Mouse (Mus musculus) layer of hippocampus, adult 2 months (tissue): ENCODE data around the gene Shroom2. TPM values are rescaled to one million over a fixed set of nuclear protein-coding genes. Genes with fewer than 3 reads are reported as not detected.

Source experiments
- DNase-seq, 2 experiments: peaks; one replicate each; pipeline ENCODE4 v3.0.0; 2022; ENCODE audit warnings: low spot score in 2 of 2
- H3K27ac ChIP-seq: fragments of 200-600 bp; 2 replicates; pipeline ENCODE4 v1.8.1; 2022
- H3K4me3 ChIP-seq: fragments of 200-600 bp; 2 replicates; pipeline ENCODE4 v1.8.1; 2022; ENCODE audit warnings: mild to moderate bottlenecking
- CTCF ChIP-seq: fragments of 200-600 bp; conservative IDR thresholded peaks from 2 replicates; pipeline ENCODE4 v1.8.1; 2022; ENCODE audit warnings: antibody characterized with exemption, mild to moderate bottlenecking, moderate library complexity
- long read RNA-seq, 2 experiments: library from polyadenylated mRNA; stranded (forward); transcript quantifications; one replicate each; pipeline ENCODE4 v2.0.0; 2021; ENCODE audit warnings: borderline mapping rate in 2 of 2
- total RNA-seq, 2 experiments: library from RNA; stranded (reverse); gene quantifications; 2 replicates each; pipeline ENCODE4 v1.2.3; 2021

The Shroom2 gene
- 10 to 100 TPM; 87.6 to 92.2 TPM for total RNA-seq
- long read RNA-seq, experiment 1, partial matches to known transcripts, result 5 of 57 reads
- long read RNA-seq, experiment 1, other reads (novel, unspliced or antisense), result 52 of 57 reads
- long read RNA-seq, experiment 2, full-length matches to known transcripts, result 2 of 121 reads
- long read RNA-seq, experiment 2, partial matches to known transcripts, result 6 of 121 reads
- long read RNA-seq, experiment 2, other reads (novel, unspliced or antisense), result 113 of 121 reads

DNA sequence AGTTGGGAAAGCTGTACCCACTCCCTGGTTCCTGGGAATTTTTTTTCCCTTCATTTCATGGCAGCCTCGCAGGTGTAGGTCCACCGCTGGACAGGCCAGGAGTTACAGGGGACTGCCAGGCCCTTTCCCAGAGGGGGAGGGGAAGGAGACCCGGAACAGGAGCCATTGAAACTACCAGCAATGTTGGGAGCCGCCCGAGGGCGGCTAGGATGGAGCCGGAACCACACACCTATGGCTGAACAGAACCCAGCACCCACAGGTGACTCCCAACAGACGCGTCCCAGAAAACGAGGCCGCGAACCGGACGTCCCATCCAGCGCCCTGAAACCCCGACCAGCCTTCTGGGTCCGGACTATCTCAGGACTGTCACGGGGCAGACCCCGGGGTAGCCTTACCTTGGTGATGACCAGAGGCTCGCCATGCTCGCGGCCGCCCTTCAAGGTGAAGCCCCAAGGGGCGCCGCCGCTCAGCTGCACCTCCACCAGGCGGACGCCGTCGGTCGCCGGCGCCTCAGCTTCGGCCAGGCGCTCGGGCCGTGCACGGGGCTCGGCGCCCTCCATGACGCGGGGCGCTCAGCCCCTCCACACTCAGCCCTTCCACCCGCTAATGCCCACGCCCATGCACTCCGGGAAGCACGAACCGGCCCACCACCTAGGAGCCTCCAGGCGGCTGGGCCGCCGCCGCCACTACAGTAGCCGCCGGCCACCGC lies at the start of gene Shroom2:
TSS of gene Shroom2 (minus strand) at position 575 of the 709 bp plus-strand sequence.
- peak within 1 kb of the TSS; percentile 62; the same call in 1 of the 2 replicates for H3K27ac ChIP-seq
- no peak for DNase-seq
- TF ChIP-seq CTCF, result no peak
- peak within 1 kb of the TSS; percentile 61 for H3K4me3 ChIP-seq

DNA sequence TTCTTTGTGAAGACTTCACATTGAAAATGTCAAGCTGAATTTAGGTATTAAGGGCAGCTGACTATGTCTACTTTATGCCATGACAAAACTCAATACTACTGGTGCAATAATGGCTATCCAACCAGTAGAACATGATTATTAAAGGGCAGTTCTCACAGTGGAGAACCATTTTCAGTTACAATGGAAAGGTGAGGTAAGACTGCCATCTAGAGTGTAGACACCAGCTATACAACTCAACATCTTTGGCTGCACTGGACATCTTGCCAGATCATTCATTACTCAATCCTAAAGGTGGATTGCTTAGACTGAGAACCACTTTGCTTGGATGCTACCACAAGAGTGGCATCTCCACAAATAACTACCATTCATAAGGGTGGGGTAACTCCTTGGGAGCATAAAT lies 49.7 kb upstream of the Shroom2 start:
- peak; percentile 79 for TF ChIP-seq CTCF
- DNase-seq, result no peak

DNA sequence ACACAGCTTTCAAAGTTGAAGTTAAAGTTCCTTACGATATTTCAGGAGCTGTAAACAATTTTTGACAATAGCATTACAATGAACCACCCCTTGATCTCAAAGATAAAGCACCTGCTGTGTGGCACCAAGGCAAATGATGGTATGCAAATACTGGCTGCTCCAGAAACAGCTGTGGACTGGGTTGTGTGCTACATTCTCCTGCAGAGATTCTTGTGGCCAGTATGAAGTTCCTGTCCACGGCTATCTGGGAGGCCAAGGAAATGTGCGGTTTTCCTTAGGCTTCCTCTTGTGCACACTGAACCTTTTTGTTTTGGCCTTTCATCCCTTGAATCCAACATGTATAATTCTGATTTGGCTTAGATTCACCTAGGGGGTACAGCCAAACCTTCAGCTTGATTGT lies 44.1 kb upstream of the Shroom2 start:
- Histone ChIP-seq H3K27ac (no peak overlapping the region), H3K4me3 (no peak overlapping the region)
- no peak for DNase-seq
- TF ChIP-seq CTCF, result no peak

More for the DNA sequence above, 49.7 kb upstream of the Shroom2 start:
- H3K27ac ChIP-seq, result no peak overlapping the region
- H3K4me3 ChIP-seq, result no peak overlapping the region

DNA sequence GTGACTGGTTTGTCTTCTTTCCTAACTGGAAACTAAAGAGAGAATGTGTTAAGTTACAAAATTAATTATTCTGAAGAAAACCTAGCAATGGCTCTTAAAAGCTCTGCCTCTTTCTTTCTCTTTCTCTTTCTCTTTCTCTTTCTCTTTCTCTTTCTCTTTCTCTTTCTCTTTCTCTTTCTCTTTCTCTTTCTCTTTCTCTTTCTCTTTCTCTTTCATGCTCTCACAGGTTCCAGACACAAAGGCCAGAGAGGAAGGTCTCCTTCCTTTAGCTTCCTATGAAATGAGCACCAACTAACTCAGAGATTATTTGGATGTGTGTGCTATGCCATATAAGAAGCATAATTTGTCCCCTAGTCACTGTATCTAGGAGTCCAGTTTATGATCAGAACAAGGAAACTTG lies 36.1 kb upstream of the Shroom2 start:
- no peak for TF ChIP-seq CTCF
- no peak overlapping the region for H3K4me3 ChIP-seq
- no peak overlapping the region for H3K27ac ChIP-seq
- no peak for DNase-seq

DNA sequence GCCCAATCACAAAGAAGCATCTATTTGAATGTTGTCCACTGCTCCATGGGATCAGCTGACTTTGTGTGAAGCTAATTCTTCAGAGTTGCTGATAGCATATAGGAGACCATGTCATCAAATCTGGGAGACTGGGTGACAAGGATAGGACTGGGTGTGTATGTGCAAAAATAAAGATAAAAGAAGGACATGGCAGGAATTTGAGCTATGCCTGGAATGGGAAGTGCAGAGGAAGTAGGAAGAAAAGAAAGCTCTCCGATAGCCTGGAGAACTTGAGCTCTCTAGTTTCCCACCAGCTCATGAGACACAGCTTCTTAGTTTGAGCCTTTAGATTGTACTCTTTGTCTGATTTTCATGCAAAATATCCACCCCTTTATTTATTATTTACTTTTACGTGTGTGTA lies 19.3 kb upstream of the Shroom2 start:
- Histone ChIP-seq H3K27ac (no peak overlapping the region), H3K4me3 (no peak overlapping the region)
- TF ChIP-seq CTCF, result no peak
- no peak for DNase-seq

DNA sequence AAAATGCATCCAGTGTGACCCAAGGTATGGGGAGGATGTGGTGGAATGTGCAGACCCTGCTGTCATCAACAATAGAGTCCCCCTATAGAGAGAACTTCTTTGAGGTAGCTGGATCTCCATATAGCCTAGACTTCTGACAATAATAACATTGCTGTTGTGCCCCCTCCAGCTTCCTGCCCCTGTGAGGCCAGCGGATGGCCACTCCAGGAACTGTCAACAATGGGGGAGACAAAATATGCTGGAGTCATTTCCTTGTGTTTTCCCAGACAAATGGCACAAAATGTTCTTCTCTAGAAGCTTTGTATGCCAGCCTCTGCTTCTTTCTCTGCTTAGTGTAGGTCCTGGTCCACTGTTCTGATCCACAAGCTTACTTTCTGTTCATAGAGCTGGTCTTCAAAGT lies 18.9 kb upstream of the Shroom2 start:
- no peak for TF ChIP-seq CTCF
- H3K4me3 ChIP-seq, result no peak overlapping the region
- DNase-seq, result no peak
- H3K27ac ChIP-seq, result no peak overlapping the region

DNA sequence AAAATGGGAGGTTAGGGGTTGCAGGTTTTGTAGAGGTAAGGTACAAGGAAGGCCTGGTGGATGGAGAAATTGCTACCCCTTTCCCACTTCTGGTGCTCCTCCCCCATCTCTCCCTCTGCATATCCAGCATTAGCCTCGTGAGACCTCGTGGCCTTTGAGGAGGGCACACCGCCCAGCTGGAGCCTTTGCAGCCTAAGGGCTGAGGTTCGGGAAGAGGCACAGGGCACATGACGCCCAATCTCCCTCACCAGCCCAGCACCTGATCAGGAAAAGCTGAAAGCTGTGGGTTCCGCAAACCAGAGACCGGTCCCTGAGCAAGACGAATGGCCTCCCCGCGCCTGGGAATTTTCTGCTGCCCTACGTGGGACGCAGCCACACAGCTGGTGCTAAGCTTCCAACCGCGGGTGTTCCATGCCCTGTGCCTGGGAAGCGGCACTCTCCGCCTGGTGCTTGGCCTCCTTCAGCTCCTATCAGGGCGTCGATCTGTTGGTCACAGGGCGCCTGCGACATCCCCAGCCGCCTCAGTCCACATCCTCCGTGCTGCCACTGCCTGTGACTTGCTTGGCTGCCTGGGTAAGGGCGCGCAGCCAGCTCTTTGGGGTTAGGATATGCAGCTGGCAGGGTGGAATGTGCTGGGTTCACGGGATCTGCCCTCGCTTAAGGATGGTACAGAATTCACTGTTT lies 12.6 kb upstream of the Shroom2 start, which contains the start of gene Gpr143:
TSS of gene Gpr143 (plus strand) at position 202 of the 684 bp plus-strand sequence.
- Histone ChIP-seq H3K4me3 (peak within 1 kb of the TSS; percentile 29; the same call in 1 of the 2 replicates), H3K27ac (no peak within 1 kb of the TSS)
- no peak for TF ChIP-seq CTCF
- no peak for DNase-seq

DNA sequence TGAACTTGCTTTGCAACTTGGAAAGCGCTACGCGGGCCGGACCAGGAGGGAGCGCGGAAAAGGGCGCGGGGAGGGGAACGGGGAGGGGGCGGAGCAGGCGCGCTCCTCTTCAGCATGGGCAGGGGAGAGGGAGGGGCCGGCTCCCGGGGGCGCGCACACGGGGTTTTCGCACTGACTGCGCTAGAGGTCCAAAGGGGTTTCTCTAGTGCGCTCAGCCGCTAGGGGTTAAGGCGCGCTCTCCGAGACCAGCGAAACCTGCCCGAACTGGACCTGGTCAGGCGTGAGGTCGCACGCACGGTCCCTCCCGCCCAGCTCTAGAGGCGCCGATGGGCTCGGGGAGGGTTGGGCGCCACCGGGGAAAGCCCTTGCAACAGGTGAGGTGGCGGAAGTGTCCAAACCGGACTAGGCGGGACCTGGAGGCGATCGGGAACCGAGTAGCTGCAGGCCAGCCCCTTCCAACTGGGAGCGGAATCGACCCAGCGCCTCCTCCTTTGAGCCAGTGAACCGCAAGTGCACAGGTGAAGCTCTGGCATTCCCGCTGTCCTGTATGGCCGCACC lies 414 bp upstream of the Shroom2 start:
- peak overlapping the region; percentile 62; the same call in 1 of the 2 replicates for H3K27ac ChIP-seq
- DNase-seq, result peak; percentile 10 to 12
- TF ChIP-seq CTCF, result peak; percentile 24; the same call in 1 of the 2 replicates

DNA sequence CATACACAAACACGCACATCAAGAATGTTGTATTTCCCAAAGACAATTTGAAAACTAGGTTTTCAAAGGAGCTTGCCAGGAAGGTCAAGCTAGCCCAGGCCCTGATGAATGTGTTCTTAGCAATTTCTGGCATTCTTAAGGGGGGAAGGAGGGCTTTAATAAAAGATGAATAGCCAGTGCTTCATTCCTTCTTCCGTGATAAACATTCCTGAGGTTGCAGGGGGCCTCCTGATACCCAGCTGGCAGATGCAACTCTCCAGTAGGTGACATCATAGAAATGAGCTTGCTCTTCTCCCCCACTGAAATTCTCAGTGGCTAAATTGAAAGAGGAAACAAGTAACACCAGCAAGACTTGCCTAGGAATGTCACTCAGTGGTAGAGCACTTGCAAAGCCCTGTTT lies 5.1 kb downstream of the Shroom2 start:
- no peak for DNase-seq
- no peak for TF ChIP-seq CTCF
- Histone ChIP-seq H3K4me3 (no peak overlapping the region), H3K27ac (peak overlapping the region; percentile 61; the same call in 1 of the 2 replicates)

More for the DNA sequence above, 414 bp upstream of the Shroom2 start:
- peak overlapping the region; percentile 61 for H3K4me3 ChIP-seq

DNA sequence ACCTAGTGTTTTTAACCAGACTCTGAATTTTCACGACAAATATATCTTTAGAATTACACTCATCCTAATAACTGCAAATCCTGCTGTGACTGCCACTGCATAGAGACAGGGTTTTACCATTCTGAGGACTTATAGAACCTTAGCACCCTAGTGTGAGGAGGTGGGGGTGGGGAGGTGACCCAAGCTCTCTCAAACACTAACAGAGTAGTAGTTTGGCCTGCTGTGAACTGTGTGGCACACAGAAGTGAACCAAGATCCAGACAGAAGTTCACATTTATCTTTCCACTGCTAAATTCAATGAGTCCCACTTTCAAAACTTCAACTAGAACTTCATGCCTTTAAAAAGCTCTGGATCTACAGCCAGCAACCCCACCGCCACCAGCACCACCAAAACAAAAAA lies 6.4 kb downstream of the Shroom2 start:
- H3K27ac ChIP-seq, result peak overlapping the region; percentile 61
- DNase-seq, result no peak
- H3K4me3 ChIP-seq, result no peak overlapping the region
- no peak for TF ChIP-seq CTCF

DNA sequence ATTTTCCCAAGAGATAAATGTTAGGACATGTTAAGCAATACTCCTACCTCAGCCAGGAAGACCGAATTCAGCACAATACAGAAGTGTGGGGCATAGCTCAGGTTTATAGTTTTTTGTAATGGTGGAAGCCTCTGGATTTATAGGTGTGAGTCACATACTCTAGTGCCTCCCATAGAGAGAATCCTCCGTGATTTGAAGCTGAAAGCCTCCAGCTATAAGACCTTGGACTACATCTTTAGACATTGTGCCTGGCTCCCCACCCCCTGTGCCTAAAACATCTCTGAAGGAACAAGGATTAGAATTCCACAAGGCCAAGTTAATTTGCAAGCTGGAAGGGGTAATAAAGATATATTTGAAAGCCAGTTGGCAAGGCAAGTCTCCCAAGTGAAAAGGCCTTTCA lies 6.8 kb downstream of the Shroom2 start:
- no peak for TF ChIP-seq CTCF
- Histone ChIP-seq H3K27ac (peak overlapping the region; percentile 61), H3K4me3 (no peak overlapping the region)
- no peak for DNase-seq

DNA sequence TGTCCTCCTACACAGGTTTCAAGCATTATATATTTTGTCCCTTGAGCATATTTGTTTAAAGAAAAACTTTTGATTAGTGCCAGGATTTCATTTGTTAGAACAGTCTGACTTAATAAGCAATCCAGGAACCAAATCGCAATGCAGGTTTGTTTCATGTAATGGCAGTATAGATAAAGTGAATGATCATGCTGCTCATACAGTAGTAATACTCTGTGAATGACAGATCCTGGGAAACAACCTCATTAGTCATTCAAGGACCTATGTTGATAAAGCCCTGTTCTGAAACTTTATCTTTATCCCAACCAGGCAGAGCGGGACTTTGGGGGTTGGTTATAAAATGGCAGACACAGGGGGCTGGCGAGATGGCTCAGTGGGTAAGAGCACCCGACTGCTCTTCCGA lies 13.0 kb downstream of the Shroom2 start:
- no peak for DNase-seq
- Histone ChIP-seq H3K4me3 (no peak overlapping the region), H3K27ac (no peak overlapping the region)
- TF ChIP-seq CTCF, result no peak

DNA sequence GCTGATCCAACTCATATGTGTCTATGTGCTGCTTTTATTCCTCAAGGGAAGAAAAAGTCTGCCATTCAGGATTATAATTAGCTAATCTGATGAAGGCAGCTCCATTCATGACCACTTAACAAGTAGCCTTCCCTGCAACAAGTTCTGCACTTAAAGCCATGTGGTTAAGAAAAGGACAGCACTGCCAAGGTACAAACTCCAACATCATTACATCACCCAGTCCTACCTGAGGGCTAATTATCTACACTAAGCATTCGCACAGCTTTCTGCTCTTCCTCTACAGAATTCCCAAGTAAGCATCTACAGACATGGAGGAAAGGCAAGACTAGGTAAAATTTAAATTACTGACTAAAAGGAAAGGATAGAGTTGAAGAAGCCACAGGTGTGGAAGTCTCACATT lies 13.4 kb downstream of the Shroom2 start:
- no peak for DNase-seq
- Histone ChIP-seq H3K4me3 (no peak overlapping the region), H3K27ac (no peak overlapping the region)
- TF ChIP-seq CTCF, result no peak
